Mouse (Mus musculus) heart, embryonic 10.5 days (tissue): ENCODE results near the gene Gdf15. TPM values are rescaled to one million over a fixed set of nuclear protein-coding genes. Genes with fewer than 3 reads are reported as not detected.

Experiments used
- DNase-seq: peaks from one replicate; pipeline ENCODE4 v3.0.0-alpha.2; 2017; ENCODE audit warnings: low spot score
- H3K27ac ChIP-seq: fragments of 300-500 bp; sonication (generic); 2 replicates; pipeline ENCODE4 v1.5.1; 2016; ENCODE audit warnings: mild to moderate bottlenecking
- H3K27me3 ChIP-seq: fragments of 300-500 bp; sonication (generic); 2 replicates; pipeline ENCODE4 v1.6.1; 2016; ENCODE audit warnings: mild to moderate bottlenecking; ENCODE audit not compliant: poor library complexity, insufficient read depth, severe bottlenecking
- H3K36me3 ChIP-seq: fragments of 300-500 bp; sonication (generic); 2 replicates; pipeline ENCODE4 v1.6.1; 2016; ENCODE audit warnings: mild to moderate bottlenecking, moderate library complexity
- H3K4me1 ChIP-seq: fragments of 300-500 bp; sonication (generic); 2 replicates; pipeline ENCODE4 v1.6.1; 2016; ENCODE audit warnings: mild to moderate bottlenecking
- H3K4me3 ChIP-seq: fragments of 300-500 bp; sonication (generic); 2 replicates; pipeline ENCODE4 v1.5.1; 2016; ENCODE audit warnings: mild to moderate bottlenecking, moderate library complexity
- H3K9me3 ChIP-seq: fragments of 300-500 bp; sonication (generic); 2 replicates; pipeline ENCODE4 v1.6.1; 2016; ENCODE audit warnings: mild to moderate bottlenecking, moderate library complexity
- WGBS: fragments of 180-500 bp; shearing (Covaris S2); methylation state at CpG from one replicate; pipeline ENCODE4 v1.1.7; 2016; 5-methylcytosine and 5-hydroxymethylcytosine counted together
- polyA plus RNA-seq: library from polyadenylated mRNA; unstranded; fragments of >200 nt; fragmentation: Nextera tagmentation; extraction: Ambion mirVana; gene quantifications from 2 replicates; pipeline ENCODE4 v1.2.1, GENCODE M21; 2016

Gdf15 gene
- polyA plus RNA-seq, 1 experiment from 2014 or later = 1.6 TPM

DNA sequence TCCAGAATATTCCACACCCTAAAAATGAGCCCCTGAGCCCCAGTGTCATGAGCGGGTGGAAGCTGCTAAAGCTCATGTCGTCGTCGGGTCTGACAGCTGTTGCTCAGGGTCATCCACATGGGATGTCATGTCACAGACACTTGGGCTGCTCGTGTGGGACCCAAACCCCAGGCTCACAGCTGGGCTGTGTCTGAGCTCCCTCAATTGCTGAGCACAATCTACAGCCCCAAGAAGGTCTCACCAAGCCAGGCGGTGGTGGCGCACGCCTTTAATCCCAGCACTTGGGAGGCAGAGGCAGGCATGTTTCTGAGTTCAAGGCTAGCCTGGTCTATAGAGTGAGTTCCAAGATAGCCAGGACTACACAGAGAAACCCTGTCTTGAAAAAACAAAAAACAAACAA, 17.0 kb downstream of the Gdf15 start:
- H3K4me1 ChIP-seq = peaks cover 46% of the 10 kb centered on the region
- no peak for DNase-seq
- H3K4me3 ChIP-seq = no peak overlapping the region
- peaks cover 6% of the 10 kb centered on the region for H3K27me3 ChIP-seq
- no peaks in the 10 kb centered on the region for H3K36me3 ChIP-seq
- no peaks in the 10 kb centered on the region for H3K9me3 ChIP-seq
- no peak overlapping the region for H3K27ac ChIP-seq
- WGBS = 85% methylated on average over 8 of the region's 8 CpGs

DNA sequence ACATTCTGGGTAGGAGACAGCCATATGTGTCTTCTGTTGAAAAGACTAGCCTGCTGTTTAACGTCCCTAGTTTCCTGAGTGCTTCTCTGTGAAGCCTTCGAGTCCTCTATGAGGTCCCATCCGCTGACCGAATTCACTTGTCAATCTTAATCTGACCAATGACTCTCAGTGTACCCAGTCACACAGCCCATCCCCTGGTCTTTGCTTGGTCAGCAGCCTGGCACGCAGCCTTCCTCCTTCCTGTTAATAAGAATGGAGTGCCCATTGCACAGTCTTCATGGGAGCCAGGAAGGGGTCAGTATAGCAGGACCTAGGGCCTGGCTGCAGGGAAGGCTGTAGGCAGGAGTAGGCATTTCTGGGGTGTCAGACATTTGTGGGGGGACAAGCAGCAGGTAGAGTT, 17.8 kb downstream of the Gdf15 start:
- Histone ChIP-seq H3K27ac (no peak overlapping the region), H3K4me3 (no peak overlapping the region), H3K27me3 (peaks cover 5% of the 10 kb centered on the region; the same call in 1 of the 2 replicates), H3K4me1 (peaks cover 54% of the 10 kb centered on the region), H3K36me3 (no peaks in the 10 kb centered on the region), H3K9me3 (no peaks in the 10 kb centered on the region)
- WGBS = 73% methylated on average over 5 of the region's 5 CpGs
- DNase-seq = no peak

DNA sequence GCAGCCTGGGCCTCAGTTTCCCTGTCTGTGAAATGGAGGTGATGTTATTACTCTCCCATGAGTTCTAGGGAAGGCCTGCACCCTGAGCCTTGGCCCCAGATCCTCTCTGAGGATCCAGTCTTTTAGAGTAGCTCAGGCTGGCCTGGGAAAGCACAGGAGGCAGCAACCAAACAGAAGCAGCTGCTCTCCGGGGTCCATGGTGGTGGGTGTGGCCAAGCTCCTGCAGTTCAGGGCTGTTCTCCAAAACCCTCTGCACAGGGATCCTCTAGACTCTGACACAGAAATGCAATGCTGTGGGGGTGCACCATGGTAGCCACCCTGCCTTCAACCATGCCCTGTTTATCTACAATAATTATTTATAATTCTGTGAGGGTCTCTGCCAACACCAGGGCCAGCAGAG, 18.5 kb downstream of the Gdf15 start:
- 25% methylated on average over 1 of the region's 1 CpGs for WGBS
- Histone ChIP-seq H3K4me3 (no peak overlapping the region), H3K9me3 (no peaks in the 10 kb centered on the region), H3K27me3 (peaks cover 5% of the 10 kb centered on the region; the same call in 1 of the 2 replicates), H3K4me1 (peaks cover 57% of the 10 kb centered on the region), H3K27ac (no peak overlapping the region), H3K36me3 (no peaks in the 10 kb centered on the region)
- no peak for DNase-seq

DNA sequence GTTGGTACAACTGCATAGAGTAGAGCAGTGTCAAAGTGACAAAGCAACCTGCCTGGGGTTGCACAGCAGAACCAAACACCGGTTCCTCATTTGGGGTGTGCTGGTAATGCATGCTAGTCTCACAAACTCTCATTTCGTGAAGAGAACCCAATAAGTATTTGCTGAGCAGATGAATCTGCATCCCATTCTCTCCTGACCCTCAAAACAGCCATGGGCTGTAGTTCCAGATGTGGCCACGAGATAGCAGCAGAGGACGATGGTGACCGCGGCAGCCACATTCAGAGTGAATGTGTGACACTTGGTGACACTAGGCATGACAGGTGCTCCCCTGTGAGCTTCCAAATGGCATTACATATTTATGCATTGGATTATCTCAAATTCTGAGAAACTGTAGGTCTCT, 20.4 kb downstream of the Gdf15 start:
- WGBS = 1% methylated on average over 6 of the region's 6 CpGs
- Histone ChIP-seq H3K9me3 (no peaks in the 10 kb centered on the region), H3K4me3 (peak overlapping the region; percentile 83), H3K36me3 (no peaks in the 10 kb centered on the region), H3K27me3 (no peaks in the 10 kb centered on the region), H3K4me1 (peaks cover 62% of the 10 kb centered on the region), H3K27ac (peak overlapping the region; percentile 97)
- peak; percentile 92 for DNase-seq

DNA sequence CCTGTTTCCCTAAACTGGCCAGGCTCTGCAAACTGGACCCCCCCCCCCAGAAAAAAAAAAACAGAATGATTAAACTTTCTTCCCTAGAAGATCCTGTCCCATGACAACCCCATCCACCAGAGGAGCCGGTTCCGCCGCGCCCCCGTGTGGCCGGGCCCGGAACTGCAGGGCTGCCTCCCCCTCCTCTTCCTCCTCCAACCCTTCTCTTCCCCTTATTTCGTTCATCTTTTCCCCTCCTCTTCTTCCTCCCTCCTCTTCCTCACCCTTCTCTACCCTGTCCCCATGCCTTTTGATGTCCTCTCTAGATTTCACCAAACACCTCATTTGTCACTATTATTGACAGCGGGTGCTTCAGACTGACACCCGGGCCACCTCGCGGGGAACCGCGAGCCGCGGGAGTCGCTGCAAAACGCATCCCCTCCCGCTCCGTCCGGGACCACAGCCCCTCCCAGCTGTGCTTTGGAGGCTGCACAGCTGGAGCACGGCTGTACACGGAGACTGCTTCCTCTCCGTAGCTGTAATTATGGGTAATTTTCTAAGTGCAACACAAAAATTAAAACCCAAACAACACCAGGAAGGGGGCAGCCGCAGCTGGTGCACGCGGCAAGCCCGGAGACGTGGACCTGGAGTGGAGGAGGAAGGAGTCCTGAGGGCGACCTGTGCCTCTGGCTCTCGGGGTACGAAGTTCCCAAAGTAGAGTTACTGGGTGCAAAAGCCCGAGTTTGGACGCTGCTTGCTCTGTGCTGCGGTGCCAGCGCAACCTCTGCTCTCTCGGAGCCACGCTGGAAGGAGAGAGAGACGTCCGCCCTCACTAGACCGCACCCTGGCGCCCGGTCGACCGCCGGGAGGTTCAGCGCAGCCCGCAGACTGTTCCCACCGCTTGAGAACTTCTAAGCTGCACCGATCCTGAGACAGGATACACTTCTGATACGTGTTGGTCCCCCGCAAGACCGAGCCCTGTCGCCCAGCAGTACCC, 21.2 kb downstream of the Gdf15 start:
- Histone ChIP-seq H3K9me3 (no peaks in the 10 kb centered on the region), H3K36me3 (no peaks in the 10 kb centered on the region), H3K27ac (peak overlapping the region; percentile 97), H3K4me3 (peak overlapping the region; percentile 83), H3K27me3 (no peaks in the 10 kb centered on the region), H3K4me1 (peaks cover 62% of the 10 kb centered on the region)
- DNase-seq = peak; percentile 92
- WGBS = under 1% methylated on average over 54 of the region's 54 CpGs

DNA sequence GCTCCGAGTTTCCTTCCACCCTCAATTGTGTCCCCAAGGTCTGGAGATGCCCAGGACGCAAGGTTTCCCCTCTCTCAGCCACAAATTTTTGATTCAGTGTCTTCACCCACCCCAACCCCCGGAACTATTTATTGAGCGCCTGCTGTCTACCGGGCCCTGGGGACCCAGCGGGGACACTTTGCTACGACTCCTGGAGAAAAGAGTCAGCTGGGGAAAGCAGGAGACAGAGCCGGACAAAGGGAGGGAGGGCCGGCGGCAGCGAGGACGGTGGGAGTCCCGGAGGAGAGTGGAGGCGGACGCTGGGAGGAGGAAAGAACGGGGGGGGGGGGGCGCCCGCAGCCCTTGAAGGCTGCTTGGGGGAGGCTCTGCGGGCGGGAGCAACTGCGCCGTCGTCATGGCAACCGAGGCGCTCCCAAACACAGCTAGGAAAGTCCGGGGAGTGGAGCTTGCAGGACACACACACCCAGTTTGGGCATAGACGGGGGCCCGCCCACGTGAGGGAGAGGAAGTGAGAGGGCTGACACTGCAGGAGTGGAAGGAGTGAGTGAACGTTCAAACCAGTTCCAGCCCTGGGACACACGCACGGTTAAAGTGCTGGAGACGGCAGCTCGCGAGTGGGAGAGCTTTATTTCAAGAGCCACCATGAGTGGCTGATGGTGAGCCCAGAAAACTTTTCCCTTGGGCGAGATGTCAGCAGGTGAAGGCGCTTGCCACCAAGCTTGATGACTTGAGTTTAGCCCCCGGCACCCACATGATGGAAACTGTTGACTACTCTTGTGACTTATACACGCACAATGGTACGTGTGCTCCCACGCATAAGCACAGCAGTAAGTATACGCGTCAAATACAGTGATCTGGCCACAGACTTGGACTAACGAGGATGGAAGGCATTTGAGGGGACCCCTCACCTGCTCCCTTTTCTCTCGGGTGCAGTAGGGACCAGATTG, 22.1 kb downstream of the Gdf15 start:
- Histone ChIP-seq H3K4me3 (peak overlapping the region; percentile 83), H3K36me3 (peaks cover under 1% of the 10 kb centered on the region; the same call in 1 of the 2 replicates), H3K4me1 (peaks cover 60% of the 10 kb centered on the region), H3K9me3 (no peaks in the 10 kb centered on the region), H3K27me3 (no peaks in the 10 kb centered on the region), H3K27ac (peak overlapping the region; percentile 97)
- 1% methylated on average over 44 of the region's 45 CpGs for WGBS
- peak; percentile 97 for DNase-seq

DNA sequence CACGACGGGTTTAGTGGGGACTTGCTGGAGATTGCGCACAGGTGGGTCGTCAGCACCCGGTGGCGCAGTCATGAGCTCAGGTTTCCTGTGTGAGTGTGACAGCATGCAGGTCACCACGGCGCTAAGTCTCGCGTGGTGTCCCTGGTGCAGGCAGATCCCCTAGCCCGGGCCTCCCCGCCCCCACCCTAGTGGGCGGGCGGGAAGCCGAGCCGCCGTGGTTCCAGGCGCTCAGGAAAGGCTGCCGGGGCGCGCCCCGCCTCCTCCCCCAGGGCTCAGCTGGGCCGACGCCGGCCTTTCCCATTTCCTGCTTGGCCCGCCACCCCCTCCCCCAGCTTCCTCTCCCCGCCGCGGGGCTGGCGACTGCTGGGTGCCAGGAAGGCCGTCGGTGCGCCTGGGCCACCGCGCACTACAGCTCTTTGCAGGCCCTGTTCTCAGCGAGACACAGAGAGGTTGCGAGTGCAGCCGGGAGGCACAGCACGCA, 22.8 kb downstream of the Gdf15 start:
- Histone ChIP-seq H3K9me3 (no peaks in the 10 kb centered on the region), H3K36me3 (peaks cover 3% of the 10 kb centered on the region; the same call in 1 of the 2 replicates), H3K27me3 (peaks cover 4% of the 10 kb centered on the region; the same call in 1 of the 2 replicates), H3K4me3 (peak overlapping the region; percentile 83), H3K4me1 (peaks cover 60% of the 10 kb centered on the region), H3K27ac (peak overlapping the region; percentile 97)
- WGBS = under 1% methylated on average over 39 of the region's 39 CpGs
- DNase-seq = peak; percentile 95

DNA sequence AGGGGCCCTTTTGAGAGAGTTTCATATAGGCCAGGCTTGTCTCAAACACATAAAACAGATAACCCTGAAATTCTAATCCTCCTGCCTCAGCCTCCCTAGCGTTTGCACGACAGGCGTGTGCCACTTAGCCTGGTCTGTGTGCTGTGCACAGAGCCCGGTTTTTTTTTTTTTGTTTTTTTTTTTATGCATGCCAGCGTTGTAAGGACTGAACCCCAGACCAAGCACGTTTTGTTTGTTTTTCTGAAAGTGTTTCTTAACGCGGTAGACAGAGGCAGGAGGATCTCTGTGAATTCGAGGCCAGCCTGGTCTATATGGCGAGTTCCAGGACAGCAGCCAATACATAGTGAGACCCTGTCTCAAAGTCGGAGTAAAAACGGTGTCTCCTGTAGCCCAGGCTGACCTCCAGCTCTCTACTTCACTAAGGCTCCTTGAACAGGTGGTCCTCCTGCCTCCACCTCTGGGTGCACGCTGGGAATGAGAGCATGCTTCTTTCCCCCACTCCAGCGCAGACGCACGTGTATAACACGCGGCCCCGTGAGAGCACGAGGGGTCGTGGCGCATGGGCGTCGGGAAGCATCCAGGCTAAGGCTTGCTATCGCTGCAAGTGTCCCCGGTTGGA, 23.4 kb downstream of the Gdf15 start, which contains the start of gene Ssbp4:
Ssbp4 (minus strand) TSS at position 124 of the 619 bp plus-strand sequence.
- WGBS = 3% methylated on average over 26 of the region's 26 CpGs
- Histone ChIP-seq H3K27ac (peak within 1 kb of the TSS; percentile 97), H3K9me3 (no peaks in the 10 kb centered on the region), H3K4me3 (peak within 1 kb of the TSS; percentile 83), H3K27me3 (peaks cover 4% of the 10 kb centered on the region; the same call in 1 of the 2 replicates), H3K36me3 (peaks cover 3% of the 10 kb centered on the region; the same call in 1 of the 2 replicates), H3K4me1 (peaks cover 60% of the 10 kb centered on the region)
- DNase-seq = no peak

DNA sequence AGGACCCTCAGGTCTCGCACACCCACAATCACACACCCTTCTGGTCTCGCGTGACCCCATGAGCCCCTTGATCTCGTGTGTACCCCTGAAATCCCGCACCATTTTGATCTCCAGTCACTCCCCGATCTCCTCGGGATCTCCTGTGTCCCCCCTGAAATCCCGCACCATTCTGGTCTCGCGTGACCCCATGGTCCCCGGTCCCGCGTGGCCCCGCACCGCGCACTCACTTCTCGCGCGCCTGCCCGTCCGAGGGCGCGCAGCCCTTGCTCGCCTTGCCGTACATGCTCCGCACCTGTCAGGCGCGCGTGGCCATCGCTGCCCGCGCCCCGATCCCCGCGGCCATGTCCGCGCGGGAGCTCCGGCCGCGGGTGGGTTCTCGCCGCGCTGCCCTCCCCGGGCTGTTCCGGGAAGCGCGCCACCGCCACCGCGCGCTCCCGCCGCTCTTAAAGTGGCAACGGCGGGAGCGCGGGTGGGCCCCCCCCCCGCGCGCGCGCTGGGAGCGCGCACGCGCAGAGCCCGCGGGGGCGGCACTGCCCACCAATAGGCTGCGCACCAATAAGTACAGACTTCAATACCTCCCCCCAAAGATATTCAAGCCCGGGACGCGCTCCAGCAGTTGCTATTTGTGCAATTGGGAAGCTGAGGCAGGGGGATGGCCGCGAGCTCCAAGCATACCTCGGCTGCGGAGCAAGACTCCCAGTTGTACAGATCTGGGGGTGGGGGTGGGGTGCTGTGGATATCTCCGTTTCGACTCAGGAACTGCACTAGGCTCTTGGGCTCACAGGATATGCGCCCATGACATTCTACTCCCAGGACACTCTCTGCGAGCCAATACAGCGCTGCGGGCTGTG, 24.1 kb downstream of the Gdf15 start:
- WGBS = 1% methylated on average over 84 of the region's 84 CpGs
- Histone ChIP-seq H3K4me3 (peak overlapping the region; percentile 83), H3K4me1 (peaks cover 60% of the 10 kb centered on the region), H3K27ac (peak overlapping the region; percentile 97), H3K27me3 (peaks cover 4% of the 10 kb centered on the region; the same call in 1 of the 2 replicates), H3K9me3 (no peaks in the 10 kb centered on the region), H3K36me3 (peaks cover 4% of the 10 kb centered on the region; the same call in 1 of the 2 replicates)
- no peak for DNase-seq

DNA sequence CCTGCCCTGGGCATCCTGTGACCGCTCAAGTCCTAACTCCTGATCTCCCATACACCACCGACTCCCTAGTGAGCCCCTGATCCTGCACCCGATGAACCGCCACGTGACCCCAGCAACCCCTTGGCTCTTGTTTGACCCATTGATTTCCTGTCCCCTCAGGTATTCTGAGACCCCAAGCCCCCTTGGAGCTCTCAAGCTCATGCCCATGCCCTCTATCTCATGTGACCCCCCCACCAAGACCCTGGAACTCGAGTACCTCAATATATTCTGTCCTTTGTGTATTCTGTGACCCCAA, 24.7 kb downstream of the Gdf15 start:
- Histone ChIP-seq H3K4me3 (peak overlapping the region; percentile 83), H3K36me3 (peaks cover 10% of the 10 kb centered on the region), H3K9me3 (no peaks in the 10 kb centered on the region), H3K4me1 (peaks cover 60% of the 10 kb centered on the region), H3K27ac (peak overlapping the region; percentile 97), H3K27me3 (peaks cover 4% of the 10 kb centered on the region; the same call in 1 of the 2 replicates)
- 29% methylated on average over 6 of the region's 6 CpGs for WGBS
- DNase-seq = no peak

DNA sequence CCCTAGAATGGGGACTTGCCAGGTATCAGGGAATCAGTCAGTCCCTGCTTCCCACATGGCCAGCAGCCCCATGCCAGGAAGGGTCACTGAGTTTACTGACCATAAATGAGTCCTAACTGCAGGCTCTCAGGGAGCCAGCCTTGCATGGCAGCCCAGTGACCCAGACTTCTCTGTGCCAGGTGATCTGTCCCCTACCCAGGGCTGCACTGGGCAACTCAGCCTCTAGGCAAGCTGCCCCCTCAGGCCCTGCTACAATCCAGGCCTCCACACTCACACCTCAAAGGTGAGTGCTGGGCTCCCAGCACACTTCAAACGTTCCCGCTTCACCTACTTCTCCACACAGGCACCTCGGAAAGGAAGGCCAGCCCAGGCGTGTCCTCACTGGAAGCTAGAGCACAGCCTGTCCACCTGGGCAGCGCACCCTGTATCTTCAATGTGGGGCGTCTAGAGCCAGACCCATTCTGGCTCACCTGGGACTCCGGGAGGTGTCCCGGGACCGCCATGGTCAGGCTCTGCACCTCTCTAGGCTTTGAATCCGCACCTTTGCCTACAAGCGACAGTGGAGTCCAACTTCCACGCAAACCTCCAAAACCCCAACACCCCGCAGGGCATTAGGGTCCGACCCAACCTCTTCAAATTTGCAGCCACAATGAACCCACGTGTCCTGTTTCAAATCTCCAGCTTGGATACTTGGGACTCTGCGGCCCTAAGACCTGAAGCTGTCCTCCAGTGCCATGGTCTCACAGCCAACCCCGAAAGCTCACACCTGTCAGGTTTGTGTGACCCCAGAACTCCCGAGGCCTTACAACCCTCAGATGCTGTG, 25.3 kb downstream of the Gdf15 start:
- 63% methylated on average over 18 of the region's 18 CpGs for WGBS
- Histone ChIP-seq H3K27me3 (peaks cover 4% of the 10 kb centered on the region; the same call in 1 of the 2 replicates), H3K4me1 (peaks cover 58% of the 10 kb centered on the region), H3K9me3 (no peaks in the 10 kb centered on the region), H3K36me3 (peaks cover 16% of the 10 kb centered on the region), H3K27ac (peak overlapping the region; percentile 97), H3K4me3 (peak overlapping the region; percentile 83)
- DNase-seq = no peak
